Mouse (Mus musculus): ENCODE results near the gene Iqcc. TPM values are rescaled to one million over a fixed set of nuclear protein-coding genes. Genes with fewer than 3 reads are reported as not detected.

Gene Iqcc
- total RNA-seq (2023), result 10 to 100 TPM in 1 of 2 experiments, 1 to 10 TPM in 1; 9.8 to 10.2 TPM

DNA sequence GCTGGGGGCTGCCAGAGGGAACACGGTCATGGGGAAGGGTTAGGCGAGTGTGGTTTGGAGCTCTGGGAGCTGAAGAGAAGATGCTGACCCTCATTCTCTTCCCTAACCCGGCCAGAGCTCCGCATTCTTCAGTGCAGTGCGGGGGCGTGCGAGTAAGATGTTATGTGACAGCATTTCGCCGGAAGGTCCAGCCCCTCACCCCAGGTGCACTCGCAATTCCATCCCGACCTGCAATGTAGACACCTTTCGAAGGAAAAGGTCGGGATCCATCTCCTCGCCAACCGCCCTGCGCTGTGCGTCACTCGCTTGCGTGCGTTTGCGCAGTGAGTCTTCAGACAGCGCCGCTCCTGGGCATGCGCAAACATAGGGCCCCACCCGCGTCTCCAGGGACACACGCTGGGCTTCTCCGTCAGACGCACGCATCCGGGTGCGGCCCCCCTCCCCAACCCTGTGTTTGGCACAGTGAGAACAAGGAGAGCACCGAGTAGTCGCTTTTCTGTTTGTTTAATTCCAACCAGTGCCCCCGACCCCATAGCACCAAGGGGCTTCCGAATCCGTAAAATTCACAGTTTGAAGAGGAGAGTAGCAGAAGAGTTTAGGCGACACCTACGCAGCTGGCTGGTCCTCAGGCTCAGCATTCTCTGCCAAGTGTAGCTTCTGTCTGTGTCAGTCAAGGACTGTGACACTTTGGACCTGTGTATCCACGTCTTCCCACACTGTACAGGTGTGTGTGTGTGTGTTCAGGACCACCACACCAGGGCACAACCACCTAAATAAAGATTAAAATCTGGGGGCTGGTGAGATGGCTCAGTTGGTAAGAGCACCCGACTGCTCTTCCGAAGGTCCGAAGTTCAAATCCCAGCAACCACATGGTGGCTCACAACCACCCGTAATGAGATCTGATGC, at the start of gene Iqcc:
Gene Iqcc, minus strand, starts transcription at position 314 of the 906 bp plus-strand sequence.

GRCm38 (mm10) chr4:129640638-129641467, 22.0 kb upstream of the Iqcc start, which contains the start of gene Txlna:
Gene Txlna (minus strand): TSS chr4:129641065.

DNA sequence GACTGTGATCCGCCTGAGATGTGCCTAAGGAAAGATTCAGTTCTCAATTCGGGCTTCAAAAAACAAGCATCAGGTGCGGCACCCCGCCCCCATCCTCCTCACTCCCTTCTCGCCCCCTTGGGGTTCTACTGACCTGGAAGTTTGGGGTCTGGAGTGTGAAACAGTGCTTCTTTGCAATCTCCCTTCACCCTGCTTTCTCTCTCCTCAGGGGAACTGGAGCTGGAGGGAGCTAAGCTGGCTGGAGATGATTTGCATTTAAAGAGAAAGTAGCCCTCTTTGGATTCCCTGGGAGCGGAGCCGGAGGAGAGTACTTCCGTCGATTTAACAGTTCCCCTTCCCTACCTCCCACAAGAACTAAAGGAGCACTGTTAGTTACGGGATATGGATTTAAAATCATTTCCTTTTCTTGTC, 4.8 kb upstream of the Iqcc start, which contains the start of gene Ccdc28b:
Gene Ccdc28b, minus strand, starts transcription at position 267 of the 411 bp plus-strand sequence.

GRCm38 (mm10) chr4:129614093-129614492, 4.8 kb downstream of the Iqcc start, which contains the start of gene Dcdc2b:
Gene Dcdc2b (minus strand): TSS chr4:129614257.

GRCm38 (mm10) chr4:129600233-129601158, 18.4 kb downstream of the Iqcc start, which contains the start of the genes Eif3i and Tmem234:
Gene Eif3i (minus strand): TSS chr4:129600648.
Gene Tmem234 (plus strand): TSS chr4:129600668.

GRCm38 (mm10) chr4:129578466-129578865, 40.4 kb downstream of the Iqcc start, which contains the start of gene Fam167b:
Gene Fam167b (minus strand): TSS chr4:129578549.

DNA sequence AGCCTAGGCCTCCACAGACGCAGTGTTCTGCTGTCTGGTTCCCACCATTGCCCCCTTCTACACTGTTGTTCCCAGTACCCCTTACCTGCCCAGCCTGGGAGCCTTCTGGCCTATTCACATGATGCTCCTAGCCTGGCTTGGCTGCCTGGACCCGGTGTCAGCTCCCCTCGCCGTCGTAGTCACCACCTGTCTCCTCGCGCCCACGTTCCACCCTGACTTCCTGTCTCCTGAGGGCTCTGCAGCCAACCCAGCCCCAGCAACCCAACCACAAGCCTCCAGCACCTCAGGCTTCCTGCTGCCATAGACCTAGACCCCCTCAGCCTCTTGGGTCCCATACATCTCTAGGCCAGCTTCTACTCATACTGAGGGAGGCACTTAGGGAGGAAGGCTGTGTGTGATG, 45.5 kb downstream of the Iqcc start, which contains the start of gene Lck:
Gene Lck, minus strand, starts transcription at position 212 of the 400 bp plus-strand sequence.

Other genes starting within 250 kb of the Iqcc start
- 1 to 10 TPM in 1 of 2 experiments, under 1 TPM in 1; 0.73 to 1.4 TPM for gene Zbtb8a, start 241.0 kb downstream of the Iqcc start, total RNA-seq (2023)
- gene Zbtb8b, start 178.2 kb downstream of the Iqcc start, total RNA-seq (2023), result not detected
- 10 to 100 TPM; 88.5 to 95.7 TPM for gene Bsdc1, start 157.5 kb downstream of the Iqcc start, total RNA-seq (2023)
- gene Tssk3, start 128.1 kb downstream of the Iqcc start, total RNA-seq (2023), result not detected
- under 1 TPM in 1 of 2 experiments, not detected in 1; 0.73 TPM for gene Fam229a, start 127.9 kb downstream of the Iqcc start, total RNA-seq (2023)
- gene Marcksl1, start 105.5 kb downstream of the Iqcc start, total RNA-seq (2023), result 10 to 100 TPM; 73.9 to 96.8 TPM
- gene Hdac1, start 76.4 kb downstream of the Iqcc start, total RNA-seq (2023), result 10 to 100 TPM; 63.3 to 68.1 TPM
- 1 to 10 TPM; 1.2 to 2.3 TPM for gene Lck, start 45.5 kb downstream of the Iqcc start, total RNA-seq (2023)
- not detected for gene Fam167b, start 40.5 kb downstream of the Iqcc start, total RNA-seq (2023)
- 10 to 100 TPM; 70.5 to 73.8 TPM for gene Eif3i, start 18.5 kb downstream of the Iqcc start, total RNA-seq (2023)
- 10 to 100 TPM; 73.8 to 94.1 TPM for gene Tmem234, start 18.4 kb downstream of the Iqcc start, total RNA-seq (2023)
- under 1 TPM in 1 of 2 experiments, not detected in 1; 0.93 TPM for gene Dcdc2b, start 4.8 kb downstream of the Iqcc start, total RNA-seq (2023)
- 10 to 100 TPM; 39.0 to 44.5 TPM for gene Ccdc28b, start 4.8 kb upstream of the Iqcc start, total RNA-seq (2023)
- 10 to 100 TPM; 35.0 to 37.1 TPM for gene Txlna, start 22.0 kb upstream of the Iqcc start, total RNA-seq (2023)
- 10 to 100 TPM; 27.1 to 33.3 TPM for gene Kpna6, start 53.7 kb upstream of the Iqcc start, total RNA-seq (2023)
- 10 to 100 TPM in 1 of 2 experiments, 1 to 10 TPM in 1; 7.9 to 11.2 TPM for gene Tmem39b, start 77.7 kb upstream of the Iqcc start, total RNA-seq (2023)
- 10 to 100 TPM; 67.3 to 81.5 TPM for gene Khdrbs1, start 123.2 kb upstream of the Iqcc start, total RNA-seq (2023)
- gene Ptp4a2, start 192.1 kb upstream of the Iqcc start, total RNA-seq (2023), result 100 to 1,000 TPM; 147 to 187 TPM